Mouse (Mus musculus): Measurements from ENCODE around the gene Batf2. TPM values are rescaled to one million over a fixed set of nuclear protein-coding genes. Genes with fewer than 3 reads are reported as not detected.

Gene Batf2
- total RNA-seq, 2 experiments from 2014 or later: 0.26 to 0.84 TPM

GRCm38 (mm10) chr19:6181629-6182028, 40.8 kb downstream of the Batf2 start:
- intact Hi-C loops (cut with DNase I): no loop called here
- no peak overlapping the region for H3K4me3 ChIP-seq
- DNase-seq (ENCODE audit: extremely low spot score in 1 of 2, low spot score in 2 of 2): no peak
- no peak overlapping the region for H3K27ac ChIP-seq
- no peak for TF ChIP-seq CTCF (IDR thresholded peaks at IDR 0.05)

GRCm38 (mm10) chr19:6182534-6182933, 41.8 kb downstream of the Batf2 start:
- Histone ChIP-seq H3K4me3 (no peak overlapping the region), H3K27ac (no peak overlapping the region; the same call in 1 of the 2 replicates)
- intact Hi-C loops (cut with DNase I): no loop called here
- no peak for DNase-seq (ENCODE audit: extremely low spot score in 1 of 2, low spot score in 2 of 2)
- TF ChIP-seq CTCF (IDR thresholded peaks at IDR 0.05): no peak

DNA sequence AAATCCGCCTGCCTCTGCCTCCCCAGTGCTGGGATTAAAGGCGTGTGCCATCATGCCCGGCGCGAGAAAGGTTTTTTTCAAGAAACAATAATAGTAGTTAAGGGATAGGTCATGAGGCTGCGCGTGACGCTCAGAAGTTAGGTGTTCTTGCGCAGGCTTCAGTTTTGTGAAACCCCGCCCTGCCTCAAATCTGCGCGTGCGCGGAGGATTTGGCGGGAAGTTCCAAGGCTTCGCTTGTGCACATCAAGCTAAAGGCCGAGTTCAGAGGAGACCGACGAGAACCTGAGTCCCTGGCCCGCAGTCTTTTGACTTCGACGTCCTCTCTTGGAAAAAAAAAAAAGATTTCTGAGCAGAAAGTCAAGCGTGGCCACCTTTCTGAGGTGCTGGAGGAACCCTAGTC, 43.3 kb downstream of the Batf2 start, which contains the start of gene Majin:
TSS of gene Majin (plus strand) at position 258 of the 400 bp plus-strand sequence.
- Histone ChIP-seq H3K4me3 (no peak within 1 kb of the TSS), H3K27ac (no peak within 1 kb of the TSS)
- TF ChIP-seq CTCF (IDR thresholded peaks at IDR 0.05): no peak
- DNase-seq (ENCODE audit: extremely low spot score in 1 of 2, low spot score in 2 of 2): no peak
- intact Hi-C loops (cut with DNase I): no loop called here

GRCm38 (mm10) chr19:6204265-6204664, 63.5 kb downstream of the Batf2 start:
- TF ChIP-seq CTCF (IDR thresholded peaks at IDR 0.05): no peak
- no peak for DNase-seq (ENCODE audit: extremely low spot score in 1 of 2, low spot score in 2 of 2)
- H3K4me3 ChIP-seq: no peak overlapping the region
- intact Hi-C loops (cut with DNase I): no loop called here
- no peak overlapping the region for H3K27ac ChIP-seq

DNA sequence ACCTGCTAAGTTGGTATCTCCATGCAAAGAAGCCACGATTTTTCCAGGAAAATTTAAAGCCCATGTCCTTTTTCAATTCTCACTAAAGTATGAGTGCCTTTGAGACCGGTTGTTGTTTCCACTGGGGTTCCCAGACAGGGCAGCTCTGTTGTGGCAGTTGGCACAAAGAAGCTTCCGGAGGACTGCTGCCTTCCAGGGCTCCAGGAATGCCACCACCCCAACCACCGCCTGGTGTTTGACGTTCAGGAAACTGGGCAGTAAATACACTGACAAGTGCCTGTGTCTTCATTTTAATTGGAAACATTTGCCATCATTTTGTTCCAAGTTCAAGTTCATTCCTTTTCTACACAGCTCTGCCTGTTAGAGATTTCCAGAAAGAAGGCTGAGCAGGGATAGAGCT, 65.9 kb downstream of the Batf2 start:
- no peak overlapping the region for H3K4me3 ChIP-seq
- no peak for DNase-seq (ENCODE audit: extremely low spot score in 1 of 2, low spot score in 2 of 2)
- no peak overlapping the region for H3K27ac ChIP-seq
- no peak for TF ChIP-seq CTCF (IDR thresholded peaks at IDR 0.05)
- intact Hi-C loops (cut with DNase I): no loop called here

DNA sequence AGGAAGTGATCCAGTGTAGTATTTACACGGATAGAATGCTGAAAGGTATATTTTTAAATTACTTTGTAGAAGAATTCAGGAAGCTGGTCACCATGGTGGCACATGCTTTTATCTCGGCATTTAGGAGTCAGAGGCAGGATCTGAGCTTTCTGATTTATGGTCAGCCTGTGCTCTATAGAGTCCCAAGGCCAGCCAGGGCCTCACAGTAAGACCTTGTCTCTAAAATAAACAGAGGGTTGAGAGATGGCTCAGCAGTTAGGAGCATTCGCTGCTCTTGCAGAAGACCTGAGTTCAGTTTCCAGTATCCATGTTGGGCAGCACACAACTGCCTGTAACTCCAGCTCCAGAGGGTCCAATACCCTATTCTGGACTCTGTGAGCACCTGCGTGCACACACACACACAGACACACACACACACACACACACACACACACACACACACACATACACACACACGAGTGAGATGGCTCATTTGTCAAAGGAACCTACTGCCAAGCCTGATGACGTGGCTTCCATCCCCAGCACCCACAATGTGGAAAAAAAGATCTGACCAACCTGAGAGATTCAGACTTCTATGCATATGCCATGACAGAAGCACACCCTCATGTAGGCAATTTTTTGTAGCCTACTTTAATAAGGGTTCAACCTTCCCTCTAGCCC, 75.4 kb downstream of the Batf2 start:
- Histone ChIP-seq H3K27ac (no peak overlapping the region), H3K4me3 (no peak overlapping the region)
- no peak for DNase-seq (ENCODE audit: extremely low spot score in 1 of 2, low spot score in 2 of 2)
- TF ChIP-seq CTCF (IDR thresholded peaks at IDR 0.05): no peak
- intact Hi-C loops (cut with DNase I): loop anchor here (5.0 kb wide), 1 partner anchor 54 kb away; no protein-coding TSS in a partner anchor

- intact Hi-C loops (cut with DNase I): loop anchor here (5.0 kb wide), 1 partner anchor 56 kb away; no protein-coding TSS in a partner anchor
- no peak for TF ChIP-seq CTCF (IDR thresholded peaks at IDR 0.05)
- Histone ChIP-seq H3K27ac (no peak overlapping the region), H3K4me3 (no peak overlapping the region)
- DNase-seq (ENCODE audit: extremely low spot score in 1 of 2, low spot score in 2 of 2): no peak
Measured at GRCm38 (mm10) chr19:6218606-6219005, 77.8 kb downstream of the Batf2 start.

Other genes with a start within 250 kb of the Batf2 start
- 1 to 10 TPM; 4.3 to 4.7 TPM for gene Tigd3, start 246.8 kb upstream of the Batf2 start, total RNA-seq (2021)
- gene Dpf2, start 228.0 kb upstream of the Batf2 start, total RNA-seq (2021): 100 to 1,000 TPM in 1 of 2 experiments, 10 to 100 TPM in 1; 94.8 to 100 TPM
- 1 to 10 TPM; 4.7 to 4.9 TPM for gene Cdc42ep2, start 216.2 kb upstream of the Batf2 start, total RNA-seq (2021)
- 1 to 10 TPM; 5.0 to 6.4 TPM for gene Pola2, start 176.8 kb upstream of the Batf2 start, total RNA-seq (2021)
- not detected for gene Slc22a20, start 154.8 kb upstream of the Batf2 start, total RNA-seq (2021)
- gene Capn1, start 125.1 kb upstream of the Batf2 start, total RNA-seq (2021): 10 to 100 TPM; 20.8 to 23.1 TPM
- gene Syvn1, start 94.4 kb upstream of the Batf2 start, total RNA-seq (2021): 10 to 100 TPM; 45.7 to 45.8 TPM
- gene Mrpl49, start 83.2 kb upstream of the Batf2 start, total RNA-seq (2021): 10 to 100 TPM; 40.9 to 41.3 TPM
- gene Fau, start 83.1 kb upstream of the Batf2 start, total RNA-seq (2021): 100 to 1,000 TPM; 663 to 678 TPM
- 10 to 100 TPM; 33.9 to 39.1 TPM for gene Znhit2, start 79.8 kb upstream of the Batf2 start, total RNA-seq (2021)
- 10 to 100 TPM; 26.9 to 30.4 TPM for gene Tm7sf2, start 72.6 kb upstream of the Batf2 start, total RNA-seq (2021)
- gene Vps51, start 63.8 kb upstream of the Batf2 start, total RNA-seq (2021): 100 to 1,000 TPM in 1 of 2 experiments, 10 to 100 TPM in 1; 85.3 to 101 TPM
- not detected for gene Tmem262, start 61.0 kb upstream of the Batf2 start, total RNA-seq (2021)
- under 1 TPM in 1 of 2 experiments, not detected in 1; 0.54 TPM for gene Gm28374, start 58.7 kb upstream of the Batf2 start, total RNA-seq (2021)
- gene Zfpl1, start 56.0 kb upstream of the Batf2 start, total RNA-seq (2021): 10 to 100 TPM; 41.8 to 45.8 TPM
- gene Cdca5, start 56.0 kb upstream of the Batf2 start, total RNA-seq (2021): not detected
- gene AC131692.1, start 46.6 kb upstream of the Batf2 start, total RNA-seq (2021): not detected
- not detected for gene Naaladl1, start 35.2 kb upstream of the Batf2 start, total RNA-seq (2021)
- 10 to 100 TPM; 19.3 to 22.4 TPM for gene Sac3d1, start 22.3 kb upstream of the Batf2 start, total RNA-seq (2021)
- 10 to 100 TPM; 41.9 to 43.1 TPM for gene Snx15, start 12.7 kb upstream of the Batf2 start, total RNA-seq (2021)
- 10 to 100 TPM; 74.2 to 82.3 TPM for gene Arl2, start 565 bp downstream of the Batf2 start, total RNA-seq (2021)
- not detected for gene Majin, start 43.4 kb downstream of the Batf2 start, total RNA-seq (2021)
- not detected for gene Gpha2, start 85.4 kb downstream of the Batf2 start, total RNA-seq (2021)
- 100 to 1,000 TPM; 149 to 158 TPM for gene Ppp2r5b, start 94.9 kb downstream of the Batf2 start, total RNA-seq (2021)
- 10 to 100 TPM; 37.4 to 40.1 TPM for gene Atg2a, start 100.7 kb downstream of the Batf2 start, total RNA-seq (2021)
- 10 to 100 TPM; 36.4 to 43.5 TPM for gene Ehd1, start 135.7 kb downstream of the Batf2 start, total RNA-seq (2021)
- 1 to 10 TPM; 3.4 to 4.1 TPM for gene Cdc42bpg, start 165.5 kb downstream of the Batf2 start, total RNA-seq (2021)
- 10 to 100 TPM; 64.7 to 72.5 TPM for gene Men1, start 194.0 kb downstream of the Batf2 start, total RNA-seq (2021)
- 100 to 1,000 TPM in 1 of 2 experiments, 10 to 100 TPM in 1; 94.9 to 108 TPM for gene Map4k2, start 200.2 kb downstream of the Batf2 start, total RNA-seq (2021)
- 100 to 1,000 TPM; 208 to 212 TPM for gene Sf1, start 222.7 kb downstream of the Batf2 start, total RNA-seq (2021)
- gene Pygm, start 243.4 kb downstream of the Batf2 start, total RNA-seq (2021): 10 to 100 TPM; 28.4 to 32.7 TPM

All from left cerebral cortex, adult 2 months (tissue).